Mouse (Mus musculus) C2C12 (cell line): ENCODE measurements around the gene Tgif1. TPM values are rescaled to one million over a fixed set of nuclear protein-coding genes. Genes with fewer than 3 reads are reported as not detected.

Source experiments
- H3K27me3 ChIP-seq: one replicate; pipeline ENCODE4 v1.6.1; 2011; ENCODE audit not compliant: control insufficient read depth, insufficient read depth, insufficient read length
- H3K36me3 ChIP-seq: one replicate; pipeline ENCODE4 v1.6.1; 2011; ENCODE audit not compliant: control insufficient read depth, insufficient read depth
- H3K4me3 ChIP-seq: one replicate; pipeline ENCODE4 v1.5.1; 2011; ENCODE audit warnings: mild to moderate bottlenecking, control low read depth; ENCODE audit not compliant: poor library complexity, insufficient read depth, severe bottlenecking
- H3K79me2 ChIP-seq: one replicate; pipeline ENCODE4 v1.6.1; 2011; ENCODE audit not compliant: control insufficient read depth, insufficient read depth
- H3K79me3 ChIP-seq: one replicate; pipeline ENCODE4 v1.6.1; 2011; ENCODE audit warnings: low read depth, control low read depth
- H3ac ChIP-seq: one replicate; pipeline ENCODE3; 2011; ENCODE audit warnings: low read depth; ENCODE audit not compliant: control insufficient read depth, insufficient read length
- CEBPB ChIP-seq: IDR thresholded peaks from one replicate; pipeline ENCODE4 v1.6.1; 2011; ENCODE audit warnings: low read depth, mild to moderate bottlenecking, control low read depth, moderate library complexity
- CTCF ChIP-seq: IDR thresholded peaks from one replicate; pipeline ENCODE4 v1.5.1; 2011; ENCODE audit not compliant: control insufficient read depth, insufficient read depth, insufficient read length
- FOSL1 ChIP-seq: IDR thresholded peaks from one replicate; pipeline ENCODE4 v1.8.0; 2011; ENCODE audit warnings: mild to moderate bottlenecking, low read length; ENCODE audit not compliant: poor library complexity, insufficient read depth, severe bottlenecking
- MAX ChIP-seq: IDR thresholded peaks from one replicate; pipeline ENCODE4 v1.6.1; 2011; ENCODE audit warnings: mild to moderate bottlenecking, control low read depth
- MYOD1 ChIP-seq: IDR thresholded peaks from one replicate; pipeline ENCODE4 v1.6.1; 2011; ENCODE audit warnings: low read depth; ENCODE audit not compliant: control insufficient read depth, insufficient read length
- MYOG ChIP-seq: IDR thresholded peaks from one replicate; pipeline ENCODE4 v1.6.1; 2011; ENCODE audit not compliant: control insufficient read depth, insufficient read length; ENCODE audit errors: extremely low read depth
- USF1 ChIP-seq: IDR thresholded peaks from one replicate; pipeline ENCODE4 v1.6.1; 2011; ENCODE audit warnings: low read depth, mild to moderate bottlenecking, control low read depth, moderate library complexity
- polyA plus RNA-seq: library from polyadenylated mRNA; unstranded; fragments of >200 nt; fragmentation: generic; extraction: Trizol; gene quantifications from one replicate; pipeline ENCODE4 v1.2.1, GENCODE M21; 2012; ENCODE audit warnings: missing spikeins

Tgif1 gene
- polyA plus RNA-seq, 1 experiment = 46.7 TPM

DNA sequence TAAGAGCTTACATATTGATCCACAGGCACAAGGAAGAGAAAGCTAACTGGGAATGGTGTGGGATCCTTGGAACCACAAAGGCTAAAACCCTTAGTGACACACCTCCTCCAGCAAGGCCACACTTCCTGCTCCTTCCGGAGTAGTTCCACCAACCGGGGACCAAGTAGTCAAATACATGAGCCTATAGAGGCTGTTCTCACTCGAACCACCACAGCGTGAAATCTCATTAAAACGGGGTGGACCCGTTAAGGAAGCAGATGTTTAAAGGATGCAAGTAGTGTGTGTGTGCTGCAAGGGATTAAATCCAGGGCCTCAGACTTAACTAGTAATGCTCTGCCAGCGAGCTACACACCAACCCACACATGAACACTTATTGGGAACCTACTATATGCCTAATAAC, 27.8 kb upstream of the Tgif1 start:
- H3K27me3 ChIP-seq = no peaks in the 10 kb centered on the region
- no peak overlapping the region for H3K4me3 ChIP-seq
- H3K79me2 ChIP-seq = no peaks in the 10 kb centered on the region
- no peaks in the 10 kb centered on the region for H3K79me3 ChIP-seq
- no peak overlapping the region for H3ac ChIP-seq
- H3K36me3 ChIP-seq = no peaks in the 10 kb centered on the region
- TF ChIP-seq CTCF = no peak
- no peak for TF ChIP-seq USF1
- TF ChIP-seq CEBPB = no peak
- TF ChIP-seq MYOG = no peak
- no peak for TF ChIP-seq FOSL1
- TF ChIP-seq MAX = no peak
- TF ChIP-seq MYOD1 = no peak

DNA sequence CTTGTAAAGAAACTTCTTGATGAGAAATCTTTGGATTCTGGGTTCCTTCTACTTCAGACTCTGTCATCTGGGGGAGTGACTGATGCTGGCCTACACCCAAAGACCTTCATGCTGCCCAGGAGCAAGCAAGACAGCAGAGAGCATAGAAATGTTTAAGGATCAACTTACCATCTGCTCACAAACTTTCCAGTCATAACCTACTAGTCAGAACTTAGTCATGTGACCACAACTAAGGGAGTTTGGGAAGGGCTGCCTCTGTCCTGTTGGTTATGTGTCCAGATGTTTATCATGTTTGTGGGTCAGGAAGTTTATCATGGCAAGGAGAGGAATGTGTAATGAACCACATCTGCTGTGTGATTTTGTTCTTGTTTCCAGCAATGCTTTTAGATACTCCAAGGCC, 24.9 kb upstream of the Tgif1 start:
- H3K79me3 ChIP-seq = no peaks in the 10 kb centered on the region
- H3K79me2 ChIP-seq = no peaks in the 10 kb centered on the region
- no peaks in the 10 kb centered on the region for H3K27me3 ChIP-seq
- H3ac ChIP-seq = no peak overlapping the region
- TF ChIP-seq CTCF (no peak), FOSL1 (peak; percentile 93), MAX (peak; percentile 27), MYOG (no peak), MYOD1 (peak; percentile 12), CEBPB (no peak), USF1 (peak; percentile 85)
- no peak overlapping the region for H3K4me3 ChIP-seq
- no peaks in the 10 kb centered on the region for H3K36me3 ChIP-seq

DNA sequence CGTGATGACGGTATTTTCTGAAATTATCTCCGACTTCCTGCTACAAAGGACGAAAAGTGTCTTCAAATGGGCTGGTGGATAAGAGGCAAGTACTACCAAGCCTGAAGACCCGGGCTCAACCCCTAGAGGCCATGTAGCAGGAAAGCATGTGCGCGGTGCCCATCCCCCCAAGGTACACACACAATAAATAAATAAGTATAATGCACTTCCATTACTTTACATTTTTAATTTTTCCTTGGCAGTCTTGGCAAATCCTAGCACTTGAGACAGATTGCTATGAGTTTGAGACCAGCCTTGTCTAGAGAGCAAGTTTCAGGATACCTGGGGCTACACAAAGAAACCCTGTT, 20.4 kb upstream of the Tgif1 start:
- no peaks in the 10 kb centered on the region for H3K27me3 ChIP-seq
- H3ac ChIP-seq = no peak overlapping the region
- H3K4me3 ChIP-seq = no peak overlapping the region
- TF ChIP-seq CEBPB = no peak
- no peak for TF ChIP-seq USF1
- no peak for TF ChIP-seq MYOD1
- no peak for TF ChIP-seq MYOG
- TF ChIP-seq MAX = no peak
- TF ChIP-seq FOSL1 = no peak
- no peak for TF ChIP-seq CTCF
- no peaks in the 10 kb centered on the region for H3K36me3 ChIP-seq
- H3K79me2 ChIP-seq = no peaks in the 10 kb centered on the region
- no peaks in the 10 kb centered on the region for H3K79me3 ChIP-seq

DNA sequence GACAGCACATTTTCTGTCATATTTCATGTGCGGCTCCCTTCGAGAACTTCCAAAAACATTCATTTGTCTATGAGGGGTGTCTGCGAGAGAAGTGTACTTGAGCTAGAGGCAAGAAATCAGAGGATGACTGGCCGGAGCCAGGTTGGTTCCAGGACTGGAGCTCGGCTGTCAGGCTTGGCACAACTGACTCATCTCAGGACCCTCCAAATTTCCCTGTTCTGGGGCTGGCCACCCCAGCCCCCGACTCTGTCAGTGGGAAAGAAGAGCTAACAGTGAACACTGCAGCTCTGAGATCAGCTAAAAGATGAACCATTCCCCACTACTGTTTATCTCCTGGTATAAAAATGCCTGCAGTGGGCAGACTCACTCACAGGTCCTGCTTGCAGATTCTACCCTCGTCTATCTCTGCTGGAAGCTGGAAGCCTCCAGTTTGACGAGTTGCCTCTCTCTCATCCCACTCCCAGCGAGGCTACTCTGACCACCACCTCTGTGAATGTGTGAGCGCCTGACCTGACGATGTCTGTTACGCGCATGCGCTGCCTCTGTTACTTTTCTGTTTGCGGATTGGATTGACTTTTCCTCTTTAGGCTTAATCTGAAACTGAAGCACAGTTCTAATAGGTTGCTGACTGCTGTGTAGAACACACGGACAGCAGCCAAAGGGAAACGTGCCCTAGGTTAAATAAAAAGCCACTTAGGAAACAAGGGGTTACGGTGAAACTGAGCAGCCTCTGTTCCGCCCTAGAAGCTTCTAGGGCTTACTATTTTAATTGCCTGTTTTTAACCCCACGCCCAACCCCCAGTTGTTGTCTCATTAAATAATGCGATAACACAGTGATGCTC, 19.8 kb upstream of the Tgif1 start:
- Histone ChIP-seq H3K36me3 (no peaks in the 10 kb centered on the region), H3K27me3 (no peaks in the 10 kb centered on the region), H3K4me3 (no peak overlapping the region), H3ac (no peak overlapping the region), H3K79me3 (no peaks in the 10 kb centered on the region), H3K79me2 (no peaks in the 10 kb centered on the region)
- TF ChIP-seq CTCF = no peak
- TF ChIP-seq MYOD1 = no peak
- TF ChIP-seq USF1 = no peak
- TF ChIP-seq CEBPB = no peak
- TF ChIP-seq MYOG = no peak
- no peak for TF ChIP-seq FOSL1

DNA sequence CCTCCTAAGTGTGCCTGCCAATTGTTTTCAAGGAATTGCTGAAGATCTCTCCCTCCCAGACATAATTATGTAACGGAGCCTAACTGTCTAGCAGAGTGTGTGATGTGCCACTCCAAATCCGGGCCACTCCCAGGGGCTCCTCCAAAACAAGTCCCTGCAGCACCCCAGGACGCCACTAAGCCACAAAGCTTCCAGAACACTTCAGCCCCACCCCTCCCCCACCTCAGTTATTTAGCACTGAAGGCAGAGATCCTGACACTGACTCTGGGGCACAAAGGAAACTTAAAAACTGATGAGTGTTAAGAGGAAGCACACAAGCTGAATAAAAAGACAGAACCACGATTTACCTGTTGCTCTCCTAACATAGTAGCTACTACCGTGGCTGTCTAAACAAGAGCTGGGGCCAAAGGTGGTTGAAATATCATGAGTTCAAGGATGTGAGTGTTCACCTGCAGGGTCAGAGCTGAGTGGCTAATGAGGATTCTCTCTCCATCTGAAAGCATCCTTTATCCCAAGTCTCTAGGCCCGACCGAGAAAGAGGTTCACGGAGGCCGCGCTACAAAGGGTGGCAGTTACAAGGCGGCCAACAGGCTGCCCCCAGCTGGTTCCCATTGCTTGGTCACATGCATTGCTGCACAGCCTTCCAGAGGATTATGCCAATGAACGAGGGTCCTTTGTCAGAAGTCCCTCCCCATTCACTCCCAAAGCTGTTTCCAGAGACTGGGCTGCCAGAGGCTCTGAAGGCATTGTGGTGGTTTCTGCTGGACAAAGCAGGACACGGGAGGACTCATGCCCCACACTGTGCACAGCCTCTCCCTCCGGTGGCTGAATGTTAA, 19.0 kb upstream of the Tgif1 start:
- H3K79me2 ChIP-seq = no peaks in the 10 kb centered on the region
- H3K27me3 ChIP-seq = no peaks in the 10 kb centered on the region
- no peak overlapping the region for H3K4me3 ChIP-seq
- no peaks in the 10 kb centered on the region for H3K79me3 ChIP-seq
- no peak for TF ChIP-seq CEBPB
- TF ChIP-seq FOSL1 = no peak
- no peak for TF ChIP-seq CTCF
- no peak for TF ChIP-seq USF1
- H3K36me3 ChIP-seq = no peaks in the 10 kb centered on the region
- H3ac ChIP-seq = no peak overlapping the region
